Mouse (Mus musculus) urinary bladder, postnatal 10 days (tissue): ENCODE measurements around the gene Ptprn2.

Experiments used
- DNase-seq: peaks from one replicate; pipeline ENCODE4 v3.0.0; 2022; ENCODE audit warnings: low spot score

Ptprn2 gene

GRCm38 (mm10) chr12:117135205-117135604, 649.7 kb downstream of the Ptprn2 start:
- DNase-seq: no peak

- DNase-seq: no peak
Measured at GRCm38 (mm10) chr12:117136472-117137010, 651.0 kb downstream of the Ptprn2 start.

DNA sequence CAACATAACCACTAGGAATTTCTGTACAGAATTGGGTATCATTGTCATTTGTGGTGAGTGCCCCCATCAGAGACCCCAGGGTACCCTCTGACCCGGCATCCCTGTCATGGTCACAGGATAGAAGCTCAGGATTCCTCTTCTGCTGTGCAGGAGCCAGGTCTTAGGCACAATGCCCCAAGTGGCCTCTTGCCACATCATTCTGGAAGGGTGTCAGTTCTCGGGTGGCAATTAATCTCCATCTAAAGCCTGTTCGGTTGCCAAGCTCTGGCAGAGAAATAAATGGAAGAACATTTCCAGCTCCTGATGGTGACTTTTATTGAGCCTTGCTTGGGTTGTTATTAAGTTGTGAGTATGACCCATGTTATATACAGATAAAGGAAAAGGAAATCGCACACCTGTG, 655.4 kb downstream of the Ptprn2 start:
- no peak for DNase-seq

- no peak for DNase-seq
Measured at GRCm38 (mm10) chr12:117141394-117141793, 655.9 kb downstream of the Ptprn2 start.

- no peak for DNase-seq
Measured at GRCm38 (mm10) chr12:117149176-117149575, 663.7 kb downstream of the Ptprn2 start.

DNA sequence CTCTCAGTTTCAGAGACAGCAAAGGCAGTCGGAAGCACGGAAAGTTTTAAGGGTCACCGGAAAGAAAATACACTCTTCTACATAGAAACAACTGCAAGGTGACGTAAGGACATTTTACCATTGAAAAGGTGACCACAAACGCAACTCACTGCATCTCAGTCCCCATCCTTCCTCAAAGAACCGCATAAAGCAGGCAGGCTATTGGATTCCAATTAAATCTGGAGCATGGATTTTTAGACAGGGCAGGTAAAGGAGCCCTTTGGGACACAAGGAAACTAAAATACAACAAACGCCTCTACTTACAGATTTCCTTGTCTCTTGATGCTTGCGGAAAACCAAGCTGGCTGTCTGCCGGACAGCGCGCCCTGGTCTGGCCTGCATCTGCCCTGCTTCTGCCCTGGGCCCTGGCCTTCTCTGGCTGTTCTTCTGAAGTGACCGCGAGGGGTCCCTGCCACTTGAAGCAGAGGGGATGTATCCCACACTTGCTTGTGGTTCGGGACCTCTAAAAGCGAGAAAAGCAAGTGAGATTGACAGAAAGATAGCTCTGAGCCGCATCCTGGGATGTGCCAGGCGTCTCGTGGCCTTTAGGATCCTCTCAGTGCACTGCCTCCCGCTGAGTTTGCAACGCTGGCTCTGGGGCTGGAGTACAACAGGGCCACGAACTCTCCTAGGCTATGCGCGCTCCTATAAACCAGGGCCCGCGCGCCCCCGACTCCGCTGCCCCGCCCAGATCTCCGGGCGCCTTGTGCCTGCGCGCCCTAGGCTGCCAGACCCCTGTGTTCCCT, 665.3 kb downstream of the Ptprn2 start:
- no peak for DNase-seq

DNA sequence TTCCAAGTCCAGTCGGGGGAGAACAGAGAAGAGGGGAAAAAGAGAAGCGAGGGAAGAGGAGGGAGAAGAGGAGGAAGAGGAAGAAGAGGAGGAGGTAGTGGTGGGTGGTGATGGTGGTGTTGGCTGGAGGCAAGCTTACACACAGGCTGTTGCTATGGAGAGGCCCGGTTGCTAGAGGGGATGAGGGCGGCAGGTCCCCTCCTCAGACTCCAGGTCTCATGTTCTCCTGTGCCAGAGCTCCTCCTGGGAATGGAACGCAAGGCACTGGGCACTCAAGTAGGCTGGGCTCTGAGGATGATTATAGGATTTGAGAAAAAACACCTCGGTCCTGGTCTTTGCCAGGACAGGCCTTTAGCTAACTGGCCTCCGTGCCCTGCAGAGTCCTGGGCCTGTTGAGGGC, 666.1 kb downstream of the Ptprn2 start:
- DNase-seq: no peak

DNA sequence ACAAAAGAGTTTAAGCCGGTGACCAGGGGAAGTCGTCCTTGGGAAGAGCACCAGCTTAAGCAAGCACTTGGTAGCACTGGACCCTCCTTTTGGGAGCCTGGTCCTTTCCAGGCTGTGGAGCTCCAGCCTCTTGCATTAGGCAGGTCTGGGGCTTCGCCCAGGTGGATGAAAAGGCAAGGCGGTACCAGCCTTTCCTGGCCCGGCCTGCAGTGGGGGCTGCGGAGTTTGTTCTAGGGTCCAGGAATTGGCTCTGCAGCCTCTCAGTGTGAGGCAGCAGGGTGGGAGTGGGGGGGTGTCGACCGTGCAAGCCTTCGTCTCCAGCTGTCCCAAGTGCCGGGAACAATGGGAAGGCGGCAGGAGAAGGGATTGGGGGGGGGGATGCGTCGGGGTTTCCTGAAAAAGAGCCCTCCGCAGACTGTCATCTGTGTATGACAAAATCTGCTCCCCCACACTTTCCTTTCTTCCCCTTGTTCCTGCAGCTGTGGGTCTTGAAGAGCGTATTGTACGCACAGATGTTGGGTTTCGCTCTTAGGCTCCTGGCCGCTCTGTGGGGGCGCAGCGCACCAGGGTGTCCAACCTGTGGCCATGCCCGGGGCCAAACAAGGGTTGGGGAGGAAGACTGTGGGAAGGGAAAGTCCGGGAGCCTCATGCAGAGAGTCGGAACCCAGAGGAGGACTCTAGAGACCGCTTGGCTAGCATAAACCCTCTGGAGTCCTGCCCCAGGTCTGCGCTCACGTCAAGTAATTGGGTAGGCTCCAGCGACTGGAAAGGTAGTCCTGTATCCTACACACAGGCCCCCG, 667.0 kb downstream of the Ptprn2 start:
- no peak for DNase-seq

- DNase-seq: no peak
Measured at GRCm38 (mm10) chr12:117153166-117153480, 667.6 kb downstream of the Ptprn2 start.

GRCm38 (mm10) chr12:117153671-117154355, 668.3 kb downstream of the Ptprn2 start:
- DNase-seq: no peak

GRCm38 (mm10) chr12:117154356-117155243, 669.1 kb downstream of the Ptprn2 start:
- DNase-seq: no peak

DNA sequence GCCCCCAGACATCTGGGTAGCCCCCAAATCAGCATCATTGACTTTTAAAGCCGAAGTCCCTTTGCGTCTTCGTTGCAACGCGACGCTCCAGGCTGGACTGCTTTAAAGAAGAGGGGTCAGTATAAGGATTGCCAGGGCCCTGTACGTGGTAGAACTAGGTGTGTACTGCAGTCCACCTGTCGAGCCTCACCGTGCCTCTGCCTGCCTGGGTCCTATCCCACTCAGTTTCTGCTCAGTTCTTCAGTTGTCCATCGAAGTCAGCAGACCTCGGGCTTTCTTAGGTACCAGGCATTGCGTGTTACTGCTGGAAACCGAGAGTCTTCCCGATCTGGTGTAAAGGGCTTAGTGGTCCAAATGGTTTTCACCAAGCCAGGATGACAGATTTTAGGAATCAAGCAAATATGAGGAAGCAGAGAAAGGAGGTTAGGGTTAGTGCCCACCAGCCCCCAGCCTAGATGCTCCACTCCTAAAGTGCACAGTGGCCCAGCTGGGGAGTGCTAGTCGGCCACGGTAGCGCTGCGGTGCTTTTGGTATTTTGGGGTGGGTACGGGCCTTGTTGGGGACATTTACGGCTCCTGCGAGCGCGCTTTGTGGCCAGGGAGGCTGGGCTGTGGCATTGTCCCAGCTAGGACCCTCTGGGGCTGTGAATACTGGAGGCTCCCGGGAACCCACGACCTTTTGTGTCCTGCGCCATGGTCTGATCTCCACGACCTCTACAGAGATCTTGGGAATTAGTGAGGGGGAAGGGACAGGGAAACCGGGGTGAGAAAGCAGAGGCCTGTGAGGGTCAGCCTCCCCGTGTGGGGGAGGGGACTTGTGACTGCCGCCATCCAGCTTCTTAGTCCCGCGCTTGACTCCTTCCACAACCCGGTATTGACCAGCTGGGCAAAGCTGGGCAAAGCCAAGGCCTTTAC, 670.0 kb downstream of the Ptprn2 start:
- DNase-seq: no peak

DNA sequence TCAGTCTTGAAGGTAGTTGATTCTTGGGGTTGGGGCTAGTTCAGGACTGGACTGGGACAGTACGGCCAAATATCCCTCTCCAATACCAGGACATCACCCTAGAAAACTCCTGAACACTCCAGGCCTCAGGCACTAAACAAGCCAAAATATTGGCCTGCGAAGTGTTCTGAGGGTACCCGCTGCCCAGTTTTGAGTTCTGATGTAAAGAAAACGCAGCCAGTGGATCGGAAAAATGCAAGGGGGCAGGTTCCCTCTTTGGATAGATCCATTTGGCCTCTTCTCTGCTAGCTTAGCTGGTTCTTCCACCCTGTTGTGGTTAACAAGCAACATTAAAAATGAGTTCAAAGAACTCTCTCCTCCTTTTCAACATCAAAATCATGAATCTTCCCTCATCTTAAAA, 670.7 kb downstream of the Ptprn2 start:
- no peak for DNase-seq

- DNase-seq: no peak
Measured at GRCm38 (mm10) chr12:117156786-117157185, 671.3 kb downstream of the Ptprn2 start.

GRCm38 (mm10) chr12:117157249-117157648, 671.7 kb downstream of the Ptprn2 start:
- no peak for DNase-seq

DNA sequence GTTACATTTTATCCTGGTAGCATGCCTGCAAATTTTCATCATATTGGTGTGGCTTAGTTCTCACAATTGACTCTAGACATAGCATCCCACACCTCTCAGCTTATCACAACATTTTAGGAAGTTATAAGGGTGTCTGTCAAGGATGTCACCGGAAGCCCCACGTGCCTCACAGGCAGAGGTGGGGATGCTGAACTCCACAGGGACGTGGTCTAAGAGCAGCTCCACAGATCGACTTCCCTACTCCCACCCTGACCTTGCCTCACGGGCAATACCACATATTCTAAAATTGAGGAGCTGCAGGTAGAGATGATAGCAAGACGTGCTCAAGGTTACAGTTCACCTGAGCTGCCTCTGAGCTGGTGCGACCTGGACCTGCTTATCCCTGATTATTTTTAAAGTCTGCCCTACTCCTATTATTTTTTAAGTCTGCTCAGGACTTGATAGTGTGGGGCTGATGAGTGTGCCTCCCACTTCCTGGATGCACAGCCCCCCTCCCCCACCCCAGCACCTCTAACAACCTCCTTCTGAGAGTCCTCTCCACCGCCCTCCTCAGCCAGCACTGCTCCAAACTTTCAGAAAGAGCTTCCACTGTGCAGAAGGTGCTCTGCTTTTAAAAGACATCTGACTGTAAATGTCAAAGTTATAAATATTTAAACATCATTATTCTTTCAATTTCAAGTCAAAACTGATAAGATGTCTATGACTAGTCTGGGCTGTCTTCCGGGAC, 672.3 kb downstream of the Ptprn2 start:
- no peak for DNase-seq

DNA sequence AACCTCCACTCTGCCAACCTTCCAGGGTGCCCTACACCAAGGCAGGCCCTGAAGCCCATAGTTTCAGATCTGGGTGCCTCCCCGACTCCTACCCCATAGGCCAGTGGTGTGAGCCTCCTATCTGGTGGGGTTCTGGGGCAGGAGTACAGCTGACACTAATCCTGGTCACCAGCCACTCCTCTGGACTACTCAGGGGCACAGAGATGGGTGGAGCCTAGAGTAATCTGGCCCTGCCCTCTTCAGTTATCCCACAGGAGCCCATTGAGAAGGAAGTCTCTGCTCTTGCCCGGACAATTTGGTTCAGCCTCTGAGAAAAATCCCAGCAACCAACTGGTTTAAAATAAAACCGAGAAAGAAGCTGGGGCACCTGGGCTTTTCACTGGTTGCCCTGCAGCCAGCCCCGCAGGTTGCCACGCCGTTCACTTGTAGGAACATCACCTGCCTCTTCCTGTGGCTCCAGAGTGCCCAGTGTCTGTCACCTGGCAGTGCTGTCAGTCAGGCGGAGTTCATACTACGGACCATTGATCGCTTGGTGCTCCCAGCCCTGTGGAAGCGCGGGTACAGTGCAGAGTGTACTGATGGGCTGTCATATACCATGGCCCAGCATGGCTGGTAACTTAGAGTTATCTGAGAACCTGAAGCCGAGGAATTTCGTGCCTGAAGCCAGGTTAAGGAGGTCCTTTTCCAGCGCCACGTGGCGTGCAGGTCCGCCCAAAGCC, 673.6 kb downstream of the Ptprn2 start:
- DNase-seq: no peak

GRCm38 (mm10) chr12:117159669-117160210, 674.2 kb downstream of the Ptprn2 start:
- no peak for DNase-seq
